Mouse (Mus musculus) embryonic facial prominence, embryonic 14.5 days (tissue): ENCODE measurements at regions not wholly inside any gene's neighbourhood (a gene's known extent, or its start where the extent isn't known, plus 50 kb on each side); places are given as distances from the start of the nearest gene placed in this dataset.

ENCODE experiments used
- ATAC-seq: fragments of 200-750 bp; cut with Nextera tagmentation; 2 replicates; pipeline ENCODE4 v1.8.0; 2017; ENCODE audit warnings: low read depth, moderate number of reproducible peaks, moderate TSS enrichment
- DNase-seq: peaks from one replicate; pipeline ENCODE4 v3.0.0-alpha.2; 2015; ENCODE audit warnings: low spot score
- H3K27ac ChIP-seq: fragments of 300-500 bp; sonication (generic); replicated peaks from 2 replicates; pipeline ENCODE4 v1.5.1; 2014; ENCODE audit warnings: low read depth, mild to moderate bottlenecking, low read length, moderate library complexity
- H3K27me3 ChIP-seq: fragments of 300-500 bp; sonication (generic); replicated peaks from 2 replicates; pipeline ENCODE4 v1.6.1; 2014; ENCODE audit warnings: low read length; ENCODE audit not compliant: control insufficient read depth, insufficient read depth
- H3K36me3 ChIP-seq: fragments of 300-500 bp; sonication (generic); 2 replicates; pipeline ENCODE4 v1.6.1; 2014; ENCODE audit warnings: low read length, mixed read lengths; ENCODE audit not compliant: control insufficient read depth, insufficient read depth
- H3K4me1 ChIP-seq: fragments of 300-500 bp; sonication (generic); 2 replicates; pipeline ENCODE4 v1.6.1; 2014; ENCODE audit warnings: antibody characterized with exemption, low read length; ENCODE audit not compliant: control insufficient read depth, insufficient read depth
- H3K4me2 ChIP-seq: fragments of 300-500 bp; sonication (generic); 2 replicates; pipeline ENCODE4 v1.6.1; 2014; ENCODE audit warnings: low read depth, mild to moderate bottlenecking, low read length, moderate library complexity, mixed read lengths
- H3K4me3 ChIP-seq: fragments of 300-500 bp; sonication (generic); 2 replicates; pipeline ENCODE4 v1.5.1; 2014; ENCODE audit warnings: low read depth, mild to moderate bottlenecking, low read length
- H3K9ac ChIP-seq: fragments of 300-500 bp; sonication (generic); 2 replicates; pipeline ENCODE4 v1.6.1; 2014; ENCODE audit warnings: low read depth, mild to moderate bottlenecking, low read length, moderate library complexity, mixed read lengths
- H3K9me3 ChIP-seq: fragments of 300-500 bp; sonication (generic); 2 replicates; pipeline ENCODE4 v1.6.1; 2016; ENCODE audit warnings: low read length; ENCODE audit not compliant: control insufficient read depth
- WGBS: fragments of 180-500 bp; shearing (Covaris S2); extraction: QIAGEN DNeasy Blood & Tissue Kit; methylation state at CpG from one replicate; pipeline ENCODE4 v1.1.7; 2014; 5-methylcytosine and 5-hydroxymethylcytosine counted together

DNA sequence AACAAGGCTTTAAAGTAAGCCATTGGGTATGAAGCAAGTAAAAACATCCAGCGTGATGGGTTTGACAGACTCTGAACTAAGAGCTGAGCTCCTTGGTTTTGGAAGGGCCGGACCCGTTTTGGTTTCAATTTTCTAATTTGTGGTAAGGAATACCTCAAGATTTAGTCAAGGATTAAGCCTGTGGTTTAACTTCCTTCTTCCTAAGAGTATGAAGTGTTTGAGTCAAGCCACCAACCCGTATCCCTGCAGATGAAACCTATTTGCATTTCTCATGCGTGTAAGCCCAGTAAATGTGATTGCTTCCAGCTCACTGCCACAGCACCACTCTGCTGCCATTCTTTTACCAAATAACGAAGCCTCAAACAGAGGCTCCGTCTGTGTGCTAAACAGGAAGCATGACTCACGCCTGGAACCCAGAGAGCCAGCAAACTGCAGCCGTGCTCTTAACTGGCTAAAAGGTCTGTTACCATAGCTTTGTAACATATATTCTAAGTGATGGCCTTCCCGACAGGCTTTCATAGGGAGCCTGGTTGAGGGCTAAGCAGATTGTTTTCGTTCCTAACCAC is 149.7 kb downstream of the Etv1 start:
- DNase-seq, result peak; percentile 93
- Histone ChIP-seq H3K4me1 (0 out of 2 replicates have a peak, but pooled peaks cover 5% of the 10 kb centered on the region), H3K27ac (peak overlapping the region; percentile 19; the same call in 1 of the 2 replicates), H3K9me3 (no peaks in the 10 kb centered on the region), H3K36me3 (no peaks in the 10 kb centered on the region), H3K27me3 (no peaks in the 10 kb centered on the region), H3K4me3 (no peak overlapping the region), H3K4me2 (peak overlapping the region; percentile 39), H3K9ac (no peak overlapping the region)
- ATAC-seq, result peak; percentile 94
- WGBS, result 18% methylated on average over 11 of the region's 11 CpGs

GRCm38 (mm10) chr12:38929644-38930043 is 150.5 kb downstream of the Etv1 start:
- peak; percentile 0 for DNase-seq
- no peaks in the 10 kb centered on the region for H3K27me3 ChIP-seq
- no peaks in the 10 kb centered on the region for H3K9me3 ChIP-seq
- ATAC-seq, result no peak
- H3K4me3 ChIP-seq, result no peak overlapping the region
- no peak overlapping the region for H3K9ac ChIP-seq
- no peaks in the 10 kb centered on the region for H3K36me3 ChIP-seq
- H3K4me1 ChIP-seq, result 0 out of 2 replicates have a peak, but pooled peaks cover 5% of the 10 kb centered on the region
- 0 out of 2 replicates have a peak overlapping the region, but pooled peaks have one; percentile 39 for H3K4me2 ChIP-seq
- WGBS, result 39% methylated on average over 1 of the region's 1 CpGs
- 0 out of 2 replicates have a peak overlapping the region, but pooled peaks have one; percentile 3 for H3K27ac ChIP-seq

- H3K9me3 ChIP-seq, result no peaks in the 10 kb centered on the region
- no peaks in the 10 kb centered on the region for H3K36me3 ChIP-seq
- no peak for ATAC-seq
- WGBS, result 78% methylated on average over 2 of the region's 2 CpGs
- DNase-seq, result no peak
- 0 out of 2 replicates have a peak, but pooled peaks cover 5% of the 10 kb centered on the region for H3K4me1 ChIP-seq
- no peak overlapping the region for H3K4me3 ChIP-seq
- H3K4me2 ChIP-seq, result no peak overlapping the region
- no peaks in the 10 kb centered on the region for H3K27me3 ChIP-seq
- no peak overlapping the region for H3K27ac ChIP-seq
- no peak overlapping the region for H3K9ac ChIP-seq
These were observed 152.6 kb downstream of the Etv1 start for GRCm38 (mm10) chr12:38931769-38932168.

DNA sequence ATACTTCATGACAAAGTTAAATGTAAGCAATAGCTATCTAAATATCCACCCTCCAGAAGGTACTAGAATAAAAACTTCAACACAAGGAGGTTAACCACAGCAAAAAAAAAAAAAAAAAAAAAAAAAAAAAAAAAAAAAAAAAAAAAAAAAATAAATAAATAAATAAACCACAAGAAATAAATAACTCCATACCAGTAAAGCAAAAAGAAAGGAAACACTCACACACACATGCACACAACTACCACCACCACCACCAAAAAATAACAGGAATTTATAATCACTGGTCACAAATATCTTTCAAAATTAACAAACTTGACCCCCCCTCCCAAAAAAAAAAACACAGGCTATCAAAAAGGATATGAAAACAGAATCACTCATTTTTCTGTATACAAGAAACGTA is 180.4 kb downstream of the Etv1 start:
- Histone ChIP-seq H3K4me1 (no peaks in the 10 kb centered on the region), H3K4me3 (no peak overlapping the region), H3K4me2 (no peak overlapping the region), H3K27me3 (no peaks in the 10 kb centered on the region), H3K27ac (no peak overlapping the region), H3K36me3 (no peaks in the 10 kb centered on the region), H3K9ac (no peak overlapping the region), H3K9me3 (no peaks in the 10 kb centered on the region)
- ATAC-seq, result no peak
- no peak for DNase-seq
- WGBS, result 54% methylated on average over 1 of the region's 1 CpGs

- Histone ChIP-seq H3K36me3 (no peaks in the 10 kb centered on the region), H3K4me2 (no peak overlapping the region), H3K27ac (no peak overlapping the region), H3K9me3 (no peaks in the 10 kb centered on the region), H3K9ac (no peak overlapping the region), H3K27me3 (no peaks in the 10 kb centered on the region), H3K4me1 (no peaks in the 10 kb centered on the region), H3K4me3 (no peak overlapping the region)
- DNase-seq (no peak), ATAC-seq (no peak)
These were observed 183.1 kb downstream of the Etv1 start for GRCm38 (mm10) chr12:38962302-38962701.

GRCm38 (mm10) chr12:38970347-38970746 is 191.2 kb downstream of the Etv1 start:
- WGBS, result 63% methylated on average over 2 of the region's 2 CpGs
- H3K27me3 ChIP-seq, result no peaks in the 10 kb centered on the region
- H3K9ac ChIP-seq, result no peak overlapping the region
- DNase-seq, result no peak
- H3K4me1 ChIP-seq, result no peaks in the 10 kb centered on the region
- no peaks in the 10 kb centered on the region for H3K9me3 ChIP-seq
- no peak overlapping the region for H3K27ac ChIP-seq
- no peak overlapping the region for H3K4me3 ChIP-seq
- H3K36me3 ChIP-seq, result no peaks in the 10 kb centered on the region
- no peak for ATAC-seq
- no peak overlapping the region for H3K4me2 ChIP-seq

GRCm38 (mm10) chr12:38972205-38972604 is 193.0 kb downstream of the Etv1 start:
- ATAC-seq, result no peak
- Histone ChIP-seq H3K9ac (no peak overlapping the region), H3K9me3 (no peaks in the 10 kb centered on the region), H3K4me2 (no peak overlapping the region), H3K36me3 (no peaks in the 10 kb centered on the region), H3K4me3 (no peak overlapping the region), H3K27ac (no peak overlapping the region), H3K27me3 (no peaks in the 10 kb centered on the region), H3K4me1 (no peaks in the 10 kb centered on the region)
- DNase-seq, result no peak
- 79% methylated on average over 3 of the region's 3 CpGs for WGBS

DNA sequence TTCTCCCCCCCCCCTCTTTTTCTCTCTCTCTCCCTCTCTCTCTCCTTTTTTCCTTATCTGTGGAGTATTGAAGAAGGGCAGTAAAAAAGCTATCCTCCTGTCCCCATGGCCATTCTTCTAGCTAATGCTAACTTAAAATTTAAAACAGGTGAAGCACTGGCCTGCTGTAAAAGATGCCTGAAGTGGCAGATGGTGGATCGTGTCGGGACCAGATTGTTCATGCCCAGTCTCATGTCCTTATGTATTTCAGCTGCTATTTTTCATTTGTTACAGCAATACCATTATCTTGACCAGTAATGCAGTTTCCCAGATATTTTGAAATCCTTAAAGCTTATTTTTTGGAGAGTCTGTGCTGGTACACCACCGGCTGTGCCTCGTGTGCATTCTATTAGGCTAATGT is 196.3 kb downstream of the Etv1 start:
- ATAC-seq, result no peak
- H3K36me3 ChIP-seq, result no peaks in the 10 kb centered on the region
- no peak overlapping the region for H3K4me3 ChIP-seq
- no peak for DNase-seq
- H3K9me3 ChIP-seq, result no peaks in the 10 kb centered on the region
- H3K4me1 ChIP-seq, result no peaks in the 10 kb centered on the region
- H3K9ac ChIP-seq, result no peak overlapping the region
- no peak overlapping the region for H3K4me2 ChIP-seq
- WGBS, result 65% methylated on average over 4 of the region's 4 CpGs
- H3K27ac ChIP-seq, result no peak overlapping the region
- no peaks in the 10 kb centered on the region for H3K27me3 ChIP-seq

- ATAC-seq, result no peak
- Histone ChIP-seq H3K9ac (no peak overlapping the region), H3K9me3 (no peaks in the 10 kb centered on the region), H3K4me3 (no peak overlapping the region), H3K27me3 (no peaks in the 10 kb centered on the region), H3K4me1 (no peaks in the 10 kb centered on the region), H3K4me2 (no peak overlapping the region), H3K27ac (no peak overlapping the region), H3K36me3 (no peaks in the 10 kb centered on the region)
- DNase-seq, result no peak
These were observed 203.2 kb downstream of the Etv1 start for GRCm38 (mm10) chr12:38982423-38982822.
